Mouse (Mus musculus): Measurements from ENCODE around the gene Hhat.

DNA sequence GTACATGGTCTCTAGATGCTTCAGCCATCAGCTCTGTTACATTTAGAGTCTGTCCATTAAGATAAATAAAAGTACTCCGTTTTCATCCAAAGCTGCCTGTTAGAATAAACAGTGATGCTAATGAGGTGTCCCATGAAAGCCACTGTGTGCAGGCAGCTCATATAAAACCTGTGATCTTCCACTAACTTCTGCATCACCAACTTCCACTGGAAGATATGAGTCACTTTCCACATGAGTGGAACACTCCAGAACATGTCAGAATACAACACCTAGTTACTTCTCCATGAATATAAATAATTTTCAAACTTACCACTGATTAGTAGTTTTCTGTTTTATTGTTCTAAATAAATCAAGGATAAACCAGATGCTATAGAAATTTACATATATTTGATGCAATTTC lies 234.6 kb downstream of the Hhat start:
- TF ChIP-seq GATA1 (IDR thresholded peaks at IDR 0.05; ENCODE audit: low read length): no peak
- TF ChIP-seq TAL1 (IDR thresholded peaks at IDR 0.05; ENCODE audit: low read length): no peak

All from erythroblast, embryonic 14.5 days (primary cell).